Mouse (Mus musculus): ENCODE results near the gene Rasd1.

GRCm38 (mm10) chr11:59965227-59966101, 720 bp upstream of the Rasd1 start:
- no peak for TF ChIP-seq ZC3H11A (IDR thresholded peaks at IDR 0.05; ENCODE audit: low read depth, low read length)
- no peak for TF ChIP-seq POLR2A (IDR thresholded peaks at IDR 0.05; ENCODE audit: low read depth, low read length)
- 0 out of 2 replicates have a peak, but pooled peaks have one; percentile 39 for TF ChIP-seq MAX (IDR thresholded peaks at IDR 0.05; ENCODE audit: low read length)
- peak; percentile 59 for TF ChIP-seq RAD21 (IDR thresholded peaks at IDR 0.05; ENCODE audit: low read depth, low read length)
- peak; percentile 92 for TF ChIP-seq ZNF384 (IDR thresholded peaks at IDR 0.05; ENCODE audit: low read depth, low read length)
- TF ChIP-seq POLR2AphosphoS2 (IDR thresholded peaks at IDR 0.05; ENCODE audit: low read depth, low read length): no peak
- TF ChIP-seq CTCF (conservative IDR thresholded peaks at IDR 0.05 in 1 of 2, IDR thresholded peaks at IDR 0.05 in 1 of 2; ENCODE audit: low read depth in 2 of 2, low read length in 2 of 2): peak; percentile 41 to 94
- TF ChIP-seq MXI1 (IDR thresholded peaks at IDR 0.05; ENCODE audit: low read depth, low read length): peak; percentile 59
